Mouse (Mus musculus) E14TG2a.4 (cell line): ENCODE measurements around the gene AI413582.
A peak's percentile ranks its signal among the peaks of the same experiment; 100 is the strongest.

Experiments used
- H3K27me3 ChIP-seq: 2 replicates; pipeline ENCODE4 v1.6.1; 2014; ENCODE audit warnings: low read length, control low read depth; ENCODE audit not compliant: insufficient read depth
- H3K36me3 ChIP-seq: 2 replicates; pipeline ENCODE4 v1.6.1; 2014; ENCODE audit warnings: low read length, control low read depth; ENCODE audit not compliant: insufficient read depth
- H3K4me1 ChIP-seq: replicated peaks from 2 replicates; pipeline ENCODE4 v1.6.1; 2014; ENCODE audit warnings: low read depth, low read length, control low read depth
- H3K4me3 ChIP-seq: replicated peaks from 2 replicates; pipeline ENCODE4 v1.5.1; 2014; ENCODE audit warnings: mild to moderate bottlenecking, low read length
- H3K9me3 ChIP-seq: 2 replicates; pipeline ENCODE4 v1.6.1; 2014; ENCODE audit warnings: low read length, control low read depth
- CTCF ChIP-seq: conservative IDR thresholded peaks from 2 replicates; pipeline ENCODE4 v1.5.1; 2014; ENCODE audit warnings: low read length
- NANOG ChIP-seq: IDR thresholded peaks from 2 replicates; pipeline ENCODE4 v1.6.1; 2014; ENCODE audit warnings: borderline replicate concordance, low read length, mixed read lengths
- POU5F1 ChIP-seq: IDR thresholded peaks from 2 replicates; pipeline ENCODE4 v1.6.1; 2014; ENCODE audit warnings: low read length, borderline replicate concordance

Gene AI413582

DNA sequence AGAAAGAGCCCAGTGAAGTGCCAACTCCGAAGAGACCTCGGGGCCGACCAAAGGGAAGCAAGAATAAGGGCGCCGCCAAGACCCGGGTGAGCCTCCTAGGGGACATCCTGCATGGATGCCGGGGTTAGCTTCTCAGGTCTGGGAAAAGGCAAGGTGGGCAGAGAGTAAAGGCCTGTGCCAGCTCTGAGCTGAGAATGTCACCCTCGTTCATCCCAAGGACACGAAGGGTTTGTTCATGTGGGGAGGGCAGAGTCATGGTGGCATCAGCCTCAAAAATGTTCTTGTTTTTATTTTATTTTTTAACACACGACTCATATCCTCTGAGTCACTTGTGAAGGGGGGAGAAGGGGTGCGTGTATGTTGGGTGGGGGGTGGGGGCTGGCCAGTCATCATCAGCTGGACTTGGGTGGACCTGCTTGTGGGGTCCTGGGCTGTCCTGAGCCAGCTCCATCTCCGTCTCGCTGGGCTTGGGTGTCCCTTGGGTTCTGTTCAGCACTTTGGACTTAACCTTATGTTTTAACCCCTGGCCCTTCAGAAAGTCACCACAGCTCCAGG, 4.6 kb downstream of the AI413582 start:
- Histone ChIP-seq H3K9me3 (no peaks in the 10 kb centered on the region), H3K27me3 (no peaks in the 10 kb centered on the region), H3K4me1 (peaks cover 66% of the 10 kb centered on the region), H3K36me3 (peaks cover 52% of the 10 kb centered on the region), H3K4me3 (peak overlapping the region; percentile 95)
- no peak for TF ChIP-seq CTCF
- no peak for TF ChIP-seq NANOG

DNA sequence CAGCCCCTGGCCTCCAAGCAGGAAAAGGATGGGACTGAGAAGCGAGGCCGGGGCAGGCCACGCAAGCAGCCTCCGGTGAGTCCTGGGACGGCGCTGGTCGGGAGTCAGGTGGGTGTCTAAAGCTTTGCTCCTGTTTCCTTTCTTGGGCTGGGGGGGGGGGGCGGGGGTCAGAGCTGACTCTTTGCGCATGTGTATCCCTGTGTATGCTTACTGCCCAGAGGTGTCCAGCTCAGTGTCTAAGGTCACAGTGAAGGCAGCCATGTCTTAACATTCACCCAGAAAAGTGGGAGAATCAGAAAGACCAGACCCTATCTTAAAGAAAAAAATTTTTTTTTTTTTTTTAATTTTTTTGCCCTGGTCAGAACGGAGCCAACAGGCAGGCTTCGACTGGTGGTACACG, 6.0 kb downstream of the AI413582 start:
- peaks cover 59% of the 10 kb centered on the region for H3K4me1 ChIP-seq
- H3K36me3 ChIP-seq: peaks cover 49% of the 10 kb centered on the region
- no peak for TF ChIP-seq CTCF
- no peak for TF ChIP-seq POU5F1
- no peak for TF ChIP-seq NANOG
- no peaks in the 10 kb centered on the region for H3K9me3 ChIP-seq
- no peaks in the 10 kb centered on the region for H3K27me3 ChIP-seq
- peak overlapping the region; percentile 95 for H3K4me3 ChIP-seq

GRCm38 (mm10) chr17:27558845-27559244, 6.7 kb downstream of the AI413582 start:
- H3K27me3 ChIP-seq: no peaks in the 10 kb centered on the region
- H3K4me1 ChIP-seq: peaks cover 59% of the 10 kb centered on the region
- H3K4me3 ChIP-seq: peak overlapping the region; percentile 95
- no peaks in the 10 kb centered on the region for H3K9me3 ChIP-seq
- TF ChIP-seq POU5F1 (no peak), CTCF (no peak), NANOG (no peak)
- peaks cover 42% of the 10 kb centered on the region for H3K36me3 ChIP-seq

GRCm38 (mm10) chr17:27557927-27558661, 7.5 kb downstream of the AI413582 start:
- peaks cover 62% of the 10 kb centered on the region for H3K4me1 ChIP-seq
- H3K4me3 ChIP-seq: peak overlapping the region; percentile 95
- H3K27me3 ChIP-seq: no peaks in the 10 kb centered on the region
- TF ChIP-seq POU5F1: no peak
- TF ChIP-seq NANOG: no peak
- TF ChIP-seq CTCF: no peak
- H3K9me3 ChIP-seq: no peaks in the 10 kb centered on the region
- peaks cover 38% of the 10 kb centered on the region for H3K36me3 ChIP-seq

DNA sequence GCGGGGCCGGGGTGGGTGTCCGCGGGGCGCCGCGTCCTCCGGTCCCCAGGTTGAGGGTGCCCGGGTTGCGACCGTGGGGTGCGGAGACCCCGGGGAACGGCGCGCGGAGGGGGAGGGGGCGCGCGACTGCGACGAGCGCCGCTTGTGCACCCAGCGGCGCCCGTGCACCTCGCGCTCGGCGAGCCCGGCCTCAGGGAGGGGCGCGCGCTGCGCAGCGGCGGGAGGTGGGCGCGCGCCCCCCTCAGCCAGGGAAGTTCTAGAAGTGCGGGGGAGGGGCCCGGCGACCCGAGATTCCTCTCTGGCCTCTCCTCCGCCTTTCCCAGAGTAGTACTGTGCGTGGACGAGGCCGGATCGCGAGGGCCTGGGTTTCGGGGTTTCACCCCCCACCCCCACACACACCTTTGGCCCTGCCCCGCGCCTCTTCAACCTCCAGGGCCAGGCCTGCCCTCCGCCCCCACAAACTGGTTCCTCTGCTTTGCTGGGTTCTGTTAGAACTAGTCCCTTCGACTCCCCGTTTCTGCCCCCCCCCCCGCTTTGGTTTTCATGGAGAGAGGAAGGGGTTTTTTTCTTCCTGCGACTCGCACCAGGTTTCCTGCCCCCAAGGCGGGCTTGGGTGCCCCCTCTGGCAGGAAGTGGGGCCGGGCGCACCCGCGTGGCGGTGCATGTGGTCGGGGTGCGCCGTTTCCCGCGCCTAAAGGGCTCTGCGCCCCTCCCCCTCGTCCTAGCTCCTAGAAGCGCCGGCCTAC, 8.2 kb downstream of the AI413582 start:
- Histone ChIP-seq H3K4me1 (peaks cover 70% of the 10 kb centered on the region), H3K9me3 (no peaks in the 10 kb centered on the region), H3K4me3 (peak overlapping the region; percentile 95), H3K36me3 (peaks cover 38% of the 10 kb centered on the region), H3K27me3 (no peaks in the 10 kb centered on the region)
- TF ChIP-seq NANOG (no peak), CTCF (no peak), POU5F1 (no peak)

DNA sequence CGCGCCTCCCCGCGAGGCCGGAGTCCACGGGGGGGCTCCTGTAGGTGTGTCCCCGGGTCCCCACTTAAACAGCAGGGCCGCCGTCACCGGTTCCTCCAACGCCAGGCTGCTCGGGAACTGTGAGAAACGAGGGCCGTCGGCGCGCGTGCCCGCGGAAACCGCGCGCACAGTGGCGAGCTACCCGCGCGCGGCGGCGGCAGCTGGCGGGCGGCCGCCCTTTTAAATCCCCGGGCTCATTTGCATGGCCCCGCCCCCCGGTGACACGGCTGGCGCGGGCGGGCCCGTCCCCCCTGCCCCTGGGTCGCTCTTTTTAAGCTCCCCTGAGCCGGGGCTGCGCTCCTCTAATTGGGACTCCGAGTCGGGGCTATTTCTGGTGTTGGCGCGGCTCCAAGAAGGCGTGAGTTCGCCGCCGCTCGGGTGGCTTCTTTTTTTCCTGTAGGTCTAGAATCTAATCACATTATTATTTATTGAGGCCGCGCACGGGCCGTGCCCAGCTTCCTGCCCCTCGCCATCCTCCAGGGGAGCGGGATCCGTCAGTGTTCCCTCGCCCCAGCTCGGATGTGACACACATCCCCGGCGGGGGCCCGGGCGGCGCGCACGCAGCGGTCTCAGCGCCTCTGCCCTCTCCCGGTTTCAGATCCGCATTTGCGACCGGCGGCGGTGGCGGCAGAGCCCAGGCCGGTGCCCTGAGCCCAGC, 9.1 kb downstream of the AI413582 start, which contains the start of gene Hmga1:
TSS of gene Hmga1 (plus strand) at position 183 of the 697 bp plus-strand sequence.
- Histone ChIP-seq H3K4me1 (peaks cover 70% of the 10 kb centered on the region), H3K9me3 (no peaks in the 10 kb centered on the region), H3K36me3 (peaks cover 29% of the 10 kb centered on the region), H3K27me3 (no peaks in the 10 kb centered on the region), H3K4me3 (peak within 1 kb of the TSS; percentile 95)
- TF ChIP-seq POU5F1 (no peak), NANOG (no peak), CTCF (no peak)

DNA sequence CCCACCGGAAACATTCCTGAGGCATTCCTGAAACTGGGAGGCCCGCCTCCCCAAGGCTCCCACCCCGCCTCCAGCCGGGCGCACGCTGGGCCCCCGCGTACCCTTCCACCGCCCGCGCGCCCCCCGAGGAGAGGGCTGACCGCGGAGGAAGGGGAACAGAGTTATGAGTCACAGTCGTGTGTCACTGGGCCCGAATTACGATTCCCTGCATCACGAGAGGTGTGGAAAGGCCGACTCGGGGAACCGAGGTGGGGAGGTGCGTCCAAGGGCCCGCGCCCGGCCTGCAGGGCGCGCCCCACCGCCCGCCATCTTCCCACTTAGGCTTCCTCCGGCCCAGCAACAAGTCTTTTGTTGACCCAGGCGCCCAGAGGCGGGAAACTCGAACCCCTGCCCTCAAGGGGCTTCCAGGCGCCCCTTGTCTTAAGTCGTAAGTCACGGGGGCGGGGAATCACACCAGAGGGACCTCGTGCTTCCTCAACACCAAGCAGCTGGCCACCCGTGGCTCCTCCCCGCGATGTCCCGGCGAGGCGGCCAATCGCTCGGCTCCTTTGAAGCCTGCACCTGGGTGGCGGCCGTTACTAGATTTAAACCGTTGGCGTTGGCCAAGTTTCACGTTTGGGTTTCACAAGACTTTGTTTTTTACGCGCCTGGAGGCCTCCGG, 9.9 kb downstream of the AI413582 start:
- no peaks in the 10 kb centered on the region for H3K9me3 ChIP-seq
- H3K36me3 ChIP-seq: peaks cover 21% of the 10 kb centered on the region
- TF ChIP-seq CTCF (no peak), POU5F1 (no peak), NANOG (no peak)
- no peaks in the 10 kb centered on the region for H3K27me3 ChIP-seq
- peak overlapping the region; percentile 95 for H3K4me3 ChIP-seq
- H3K4me1 ChIP-seq: peaks cover 70% of the 10 kb centered on the region
